Mouse (Mus musculus): ENCODE measurements around the gene Ak2. TPM values are rescaled to one million over a fixed set of nuclear protein-coding genes. Genes with fewer than 3 reads are reported as not detected.

The Ak2 gene
- polyA plus RNA-seq, 1 experiment, result 8.1 TPM

- Histone ChIP-seq H3K9me3 (ENCODE audit: control insufficient read depth, low read length) (no peaks in the 10 kb centered on the region), H3K27me3 (ENCODE audit: control insufficient read depth) (no peaks in the 10 kb centered on the region), H3K4me3 (replicated peaks) (no peak overlapping the region), H3K36me3 (ENCODE audit: control insufficient read depth) (peaks cover 69% of the 10 kb centered on the region), H3K4me1 (ENCODE audit: control insufficient read depth) (peaks cover 58% of the 10 kb centered on the region)
- no peak for TF ChIP-seq TAL1 (IDR thresholded peaks at IDR 0.05; ENCODE audit: low read length)
- TF ChIP-seq GATA1 (IDR thresholded peaks at IDR 0.05; ENCODE audit: low read length), result no peak
Measured at GRCm38 (mm10) chr4:128997258-128997657, 5.5 kb downstream of the Ak2 start.

DNA sequence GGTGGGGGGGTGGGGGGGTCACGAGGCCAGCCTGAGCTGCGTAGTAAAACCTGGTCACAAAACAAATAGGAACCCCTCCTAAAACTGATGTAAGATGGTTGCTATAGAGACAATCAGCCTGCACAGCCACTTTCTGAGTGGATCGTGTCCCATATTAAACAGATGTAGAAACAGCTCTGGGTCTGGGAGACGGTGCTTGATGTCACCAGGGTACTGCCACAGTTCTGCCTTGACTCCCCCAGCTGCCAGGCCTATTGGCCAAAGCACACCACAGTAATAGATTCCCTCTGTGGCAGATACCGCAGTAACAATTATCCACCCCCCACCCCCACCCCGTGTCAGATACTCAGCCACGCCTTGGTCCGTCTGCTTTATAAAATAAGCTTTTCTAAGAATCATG is 6.6 kb downstream of the Ak2 start:
- Histone ChIP-seq H3K4me1 (ENCODE audit: control insufficient read depth) (peaks cover 46% of the 10 kb centered on the region), H3K9me3 (ENCODE audit: control insufficient read depth, low read length) (no peaks in the 10 kb centered on the region)

GRCm38 (mm10) chr4:129000786-129001185 is 9.0 kb downstream of the Ak2 start:
- TF ChIP-seq TAL1 (IDR thresholded peaks at IDR 0.05; ENCODE audit: low read length) (no peak), GATA1 (IDR thresholded peaks at IDR 0.05; ENCODE audit: low read length) (no peak)
- Histone ChIP-seq H3K36me3 (ENCODE audit: control insufficient read depth) (peaks cover 93% of the 10 kb centered on the region), H3K4me1 (ENCODE audit: control insufficient read depth) (peaks cover 24% of the 10 kb centered on the region)

More for the DNA sequence above, 6.6 kb downstream of the Ak2 start:
- Histone ChIP-seq H3K36me3 (ENCODE audit: control insufficient read depth) (peaks cover 81% of the 10 kb centered on the region), H3K27me3 (ENCODE audit: control insufficient read depth) (no peaks in the 10 kb centered on the region), H3K4me3 (replicated peaks) (no peak overlapping the region)
- no peak for TF ChIP-seq GATA1 (IDR thresholded peaks at IDR 0.05; ENCODE audit: low read length)
- TF ChIP-seq TAL1 (IDR thresholded peaks at IDR 0.05; ENCODE audit: low read length), result no peak

GRCm38 (mm10) chr4:129003720-129004119 is 12.0 kb downstream of the Ak2 start:
- Histone ChIP-seq H3K4me1 (ENCODE audit: control insufficient read depth) (no peaks in the 10 kb centered on the region; the same call in none of the 2 replicates), H3K4me3 (replicated peaks) (no peak overlapping the region), H3K27me3 (ENCODE audit: control insufficient read depth) (no peaks in the 10 kb centered on the region), H3K9me3 (ENCODE audit: control insufficient read depth, low read length) (no peaks in the 10 kb centered on the region), H3K36me3 (ENCODE audit: control insufficient read depth) (peaks cover 95% of the 10 kb centered on the region)
- TF ChIP-seq GATA1 (IDR thresholded peaks at IDR 0.05; ENCODE audit: low read length), result no peak
- TF ChIP-seq TAL1 (IDR thresholded peaks at IDR 0.05; ENCODE audit: low read length), result no peak

More at GRCm38 (mm10) chr4:129000786-129001185, 9.0 kb downstream of the Ak2 start:
- Histone ChIP-seq H3K4me3 (replicated peaks) (no peak overlapping the region), H3K9me3 (ENCODE audit: control insufficient read depth, low read length) (no peaks in the 10 kb centered on the region), H3K27me3 (ENCODE audit: control insufficient read depth) (no peaks in the 10 kb centered on the region)

DNA sequence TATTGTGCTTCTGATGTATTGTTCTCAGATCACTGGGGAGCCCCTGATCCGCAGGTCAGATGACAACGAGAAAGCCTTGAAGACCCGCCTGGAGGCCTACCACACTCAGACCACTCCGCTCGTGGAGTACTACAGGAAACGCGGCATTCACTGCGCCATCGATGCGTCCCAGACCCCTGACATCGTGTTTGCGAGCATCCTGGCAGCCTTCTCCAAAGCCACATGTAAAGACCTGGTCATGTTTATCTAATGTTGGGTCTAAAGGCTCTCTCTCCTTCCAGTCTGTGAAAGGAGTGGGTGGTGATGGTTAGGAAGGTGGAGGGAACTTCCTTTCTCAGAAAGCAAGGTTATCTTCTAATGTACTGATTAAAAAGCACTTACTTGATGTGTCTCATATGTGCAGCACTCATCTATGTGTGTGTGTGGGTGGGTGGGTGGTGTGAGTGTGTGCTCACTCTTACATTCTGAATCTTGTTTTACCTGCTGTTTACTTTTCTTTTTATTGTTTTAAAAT is 16.3 kb downstream of the Ak2 start:
- TF ChIP-seq TAL1 (IDR thresholded peaks at IDR 0.05; ENCODE audit: low read length) (no peak), GATA1 (IDR thresholded peaks at IDR 0.05; ENCODE audit: low read length) (no peak)
- Histone ChIP-seq H3K9me3 (ENCODE audit: control insufficient read depth, low read length) (no peaks in the 10 kb centered on the region), H3K27me3 (ENCODE audit: control insufficient read depth) (no peaks in the 10 kb centered on the region), H3K4me3 (replicated peaks) (no peak overlapping the region), H3K4me1 (ENCODE audit: control insufficient read depth) (no peaks in the 10 kb centered on the region; the same call in 1 of the 2 replicates), H3K36me3 (ENCODE audit: control insufficient read depth) (peaks cover 81% of the 10 kb centered on the region)

DNA sequence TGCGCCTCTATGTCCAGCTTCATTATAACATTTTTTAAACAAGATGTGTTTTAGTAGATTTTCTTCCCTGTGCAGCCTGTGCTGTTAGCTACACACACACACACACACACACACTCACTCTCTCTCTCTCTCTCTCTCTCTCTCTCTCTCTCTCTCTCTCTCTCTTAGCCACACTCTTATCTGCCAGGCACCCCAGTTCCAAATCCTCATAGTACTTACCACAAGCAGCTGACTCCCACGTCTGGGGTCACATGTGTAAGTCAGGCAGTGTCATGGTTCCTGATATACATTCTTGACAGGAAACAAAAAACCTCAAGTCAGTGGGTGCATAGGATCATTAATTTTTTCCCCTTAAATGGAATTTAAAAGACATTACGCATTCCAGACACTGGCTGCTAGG is 16.9 kb downstream of the Ak2 start:
- Histone ChIP-seq H3K9me3 (ENCODE audit: control insufficient read depth, low read length) (no peaks in the 10 kb centered on the region), H3K4me3 (replicated peaks) (no peak overlapping the region), H3K27me3 (ENCODE audit: control insufficient read depth) (no peaks in the 10 kb centered on the region), H3K36me3 (ENCODE audit: control insufficient read depth) (peaks cover 75% of the 10 kb centered on the region), H3K4me1 (ENCODE audit: control insufficient read depth) (no peaks in the 10 kb centered on the region; the same call in 1 of the 2 replicates)
- TF ChIP-seq TAL1 (IDR thresholded peaks at IDR 0.05; ENCODE audit: low read length) (no peak), GATA1 (IDR thresholded peaks at IDR 0.05; ENCODE audit: low read length) (no peak)

- Histone ChIP-seq H3K27me3 (ENCODE audit: control insufficient read depth) (no peaks in the 10 kb centered on the region), H3K9me3 (ENCODE audit: control insufficient read depth, low read length) (no peaks in the 10 kb centered on the region), H3K4me1 (ENCODE audit: control insufficient read depth) (no peaks in the 10 kb centered on the region; the same call in 1 of the 2 replicates), H3K36me3 (ENCODE audit: control insufficient read depth) (peaks cover 69% of the 10 kb centered on the region), H3K4me3 (replicated peaks) (no peak overlapping the region)
- no peak for TF ChIP-seq TAL1 (IDR thresholded peaks at IDR 0.05; ENCODE audit: low read length)
- no peak for TF ChIP-seq GATA1 (IDR thresholded peaks at IDR 0.05; ENCODE audit: low read length)
Measured at GRCm38 (mm10) chr4:129009521-129009920, 17.8 kb downstream of the Ak2 start.

- no peak overlapping the region for H3K4me3 ChIP-seq (replicated peaks)
- no peaks in the 10 kb centered on the region for H3K4me1 ChIP-seq (ENCODE audit: control insufficient read depth)
- H3K27me3 ChIP-seq (ENCODE audit: control insufficient read depth), result peaks cover 2% of the 10 kb centered on the region; the same call in 1 of the 2 replicates
- peaks cover 49% of the 10 kb centered on the region for H3K36me3 ChIP-seq (ENCODE audit: control insufficient read depth)
- no peak for TF ChIP-seq TAL1 (IDR thresholded peaks at IDR 0.05; ENCODE audit: low read length)
- TF ChIP-seq GATA1 (IDR thresholded peaks at IDR 0.05; ENCODE audit: low read length), result no peak
- H3K9me3 ChIP-seq (ENCODE audit: control insufficient read depth, low read length), result no peaks in the 10 kb centered on the region
Measured at GRCm38 (mm10) chr4:129011604-129012121, 19.9 kb downstream of the Ak2 start.

DNA sequence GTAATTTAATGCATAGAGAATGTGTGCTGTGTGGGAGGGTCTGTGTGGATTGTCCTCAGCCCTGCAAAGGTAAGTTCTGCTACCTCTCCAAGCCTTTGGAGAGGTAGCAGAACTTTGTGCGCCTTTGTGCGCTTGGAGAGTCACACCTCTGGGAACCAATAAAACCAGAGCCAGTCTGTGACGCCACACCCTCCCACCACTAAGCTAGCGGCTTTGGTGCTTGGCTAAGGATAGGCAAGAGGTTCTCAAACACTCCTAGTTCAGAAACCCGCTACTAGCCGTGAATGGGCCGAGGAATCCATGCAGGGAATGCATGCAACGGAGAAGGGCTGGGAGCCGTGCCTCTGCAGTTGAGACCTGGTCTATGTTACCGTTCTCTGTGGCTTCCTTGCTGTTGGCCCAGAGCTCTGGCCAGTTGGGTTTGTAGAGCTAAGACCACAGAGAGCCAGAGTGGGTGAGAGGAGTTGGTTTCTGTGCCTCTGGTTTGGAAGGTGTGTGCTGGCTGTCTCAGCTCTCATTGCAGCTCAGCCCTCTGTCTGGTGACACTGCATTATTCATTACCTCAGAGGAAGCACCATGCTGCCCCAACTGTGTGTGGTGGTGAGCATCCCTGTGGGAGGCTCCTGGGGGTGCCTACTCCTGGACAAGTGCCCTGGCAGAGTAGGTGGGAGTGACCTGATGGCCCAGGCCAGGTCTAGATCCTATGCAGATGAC is 21.6 kb downstream of the Ak2 start:
- Histone ChIP-seq H3K4me3 (replicated peaks) (no peak overlapping the region), H3K27me3 (ENCODE audit: control insufficient read depth) (peaks cover 5% of the 10 kb centered on the region), H3K4me1 (ENCODE audit: control insufficient read depth) (peaks cover 2% of the 10 kb centered on the region; the same call in 1 of the 2 replicates), H3K36me3 (ENCODE audit: control insufficient read depth) (peaks cover 33% of the 10 kb centered on the region), H3K9me3 (ENCODE audit: control insufficient read depth, low read length) (no peaks in the 10 kb centered on the region)
- TF ChIP-seq GATA1 (IDR thresholded peaks at IDR 0.05; ENCODE audit: low read length) (no peak), TAL1 (IDR thresholded peaks at IDR 0.05; ENCODE audit: low read length) (no peak)
